Mouse (Mus musculus) spleen, postnatal 4 days (tissue): ENCODE data around the gene Abhd17c.
"Not testable (repeated sequence)": the region's sequence is repeated elsewhere in the genome, so short reads cannot be mapped to it uniquely, and the experiment has no call there.

Experiments
- DNase-seq, 2 experiments: peaks; one replicate each; pipeline ENCODE4 v3.0.0; 2022; ENCODE audit warnings: low spot score in 2 of 2

The Abhd17c gene

GRCm38 (mm10) chr7:84152821-84153220 is 1.1 kb upstream of the Abhd17c start:
- DNase-seq = no peak

- DNase-seq = no peak
Observed at GRCm38 (mm10) chr7:84152374-84152773, 681 bp upstream of the Abhd17c start.

- DNase-seq = peak; percentile 91 to 92
Observed at GRCm38 (mm10) chr7:84151960-84152334, 254 bp upstream of the Abhd17c start.

- peak in 1 of 2 experiments; percentile 64 for DNase-seq
Observed at GRCm38 (mm10) chr7:84150361-84151000, 1.2 kb downstream of the Abhd17c start.

GRCm38 (mm10) chr7:84149821-84150220 is 1.9 kb downstream of the Abhd17c start:
- DNase-seq = no peak

- DNase-seq = no peak
Observed at GRCm38 (mm10) chr7:84148896-84149295, 2.8 kb downstream of the Abhd17c start.

GRCm38 (mm10) chr7:84147746-84148145 is 3.9 kb downstream of the Abhd17c start:
- DNase-seq = no peak

GRCm38 (mm10) chr7:84145633-84146032 is 6.1 kb downstream of the Abhd17c start:
- DNase-seq = no peak

GRCm38 (mm10) chr7:84142736-84143473 is 8.8 kb downstream of the Abhd17c start:
- DNase-seq = no peak

GRCm38 (mm10) chr7:84142196-84142595 is 9.5 kb downstream of the Abhd17c start:
- DNase-seq = no peak

GRCm38 (mm10) chr7:84139566-84139965 is 12.1 kb downstream of the Abhd17c start:
- DNase-seq = no peak

- no peak for DNase-seq
Observed at GRCm38 (mm10) chr7:84138731-84139130, 13.0 kb downstream of the Abhd17c start.

GRCm38 (mm10) chr7:84137779-84138178 is 13.9 kb downstream of the Abhd17c start:
- DNase-seq = no peak

- no peak for DNase-seq
Observed at GRCm38 (mm10) chr7:84135799-84136700, 15.6 kb downstream of the Abhd17c start.

GRCm38 (mm10) chr7:84132704-84133103 is 19.0 kb downstream of the Abhd17c start:
- no peak for DNase-seq

GRCm38 (mm10) chr7:84131736-84132135 is 20.0 kb downstream of the Abhd17c start:
- no peak for DNase-seq

GRCm38 (mm10) chr7:84128661-84129060 is 23.0 kb downstream of the Abhd17c start:
- no peak for DNase-seq

- no peak for DNase-seq
Observed at GRCm38 (mm10) chr7:84125730-84126129, 26.0 kb downstream of the Abhd17c start.

GRCm38 (mm10) chr7:84123651-84124050 is 28.0 kb downstream of the Abhd17c start:
- not testable (repeated sequence) for DNase-seq

GRCm38 (mm10) chr7:84121778-84122177 is 29.9 kb downstream of the Abhd17c start:
- no peak for DNase-seq

- no peak for DNase-seq
Observed at GRCm38 (mm10) chr7:84120142-84120760, 31.4 kb downstream of the Abhd17c start.
